Mouse (Mus musculus): Measurements from ENCODE around the gene Bcl3. TPM values are rescaled to one million over a fixed set of nuclear protein-coding genes. Genes with fewer than 3 reads are reported as not detected.

Bcl3 gene
- polyA plus RNA-seq, 1 experiment = 13.0 TPM

DNA sequence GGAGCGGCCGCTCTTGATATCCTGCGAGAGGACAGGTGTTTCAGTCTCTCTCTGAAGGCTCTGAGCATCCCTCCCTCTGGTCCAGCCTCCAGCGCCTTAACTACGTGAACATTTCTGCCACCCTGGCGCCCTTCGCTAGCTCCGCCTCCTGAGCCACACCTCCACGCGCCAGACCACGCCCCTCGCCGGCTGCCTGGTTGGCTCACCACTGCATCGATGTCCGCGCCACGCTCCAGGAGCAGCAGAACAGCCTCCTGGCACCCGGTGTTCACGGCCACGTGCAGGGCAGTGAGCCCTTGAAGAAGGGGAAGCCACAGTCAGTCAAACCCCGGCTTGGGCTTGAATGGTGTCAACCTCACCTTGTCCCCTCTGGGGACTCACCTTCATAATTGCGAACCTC is 11.5 kb downstream of the Bcl3 start:
- TF ChIP-seq CTCF (IDR thresholded peaks at IDR 0.05; ENCODE audit: control insufficient read depth, insufficient read depth, low read length) (no peak), POLR2A (IDR thresholded peaks at IDR 0.05; ENCODE audit: borderline replicate concordance, control insufficient read depth, low read depth, low read length) (no peak)
- 81% methylated on average over 22 of the region's 22 CpGs for WGBS
- Histone ChIP-seq H3K27ac (ENCODE audit: control insufficient read depth, insufficient read depth, low read depth, low read length, poor library complexity) (no peak overlapping the region; the same call in 1 of the 2 replicates), H3K4me3 (replicated peaks; ENCODE audit: control insufficient read depth, low read depth, low read length) (no peak overlapping the region), H3K4me1 (ENCODE audit: control insufficient read depth, insufficient read depth, low read length) (peaks cover 4% of the 10 kb centered on the region)

DNA sequence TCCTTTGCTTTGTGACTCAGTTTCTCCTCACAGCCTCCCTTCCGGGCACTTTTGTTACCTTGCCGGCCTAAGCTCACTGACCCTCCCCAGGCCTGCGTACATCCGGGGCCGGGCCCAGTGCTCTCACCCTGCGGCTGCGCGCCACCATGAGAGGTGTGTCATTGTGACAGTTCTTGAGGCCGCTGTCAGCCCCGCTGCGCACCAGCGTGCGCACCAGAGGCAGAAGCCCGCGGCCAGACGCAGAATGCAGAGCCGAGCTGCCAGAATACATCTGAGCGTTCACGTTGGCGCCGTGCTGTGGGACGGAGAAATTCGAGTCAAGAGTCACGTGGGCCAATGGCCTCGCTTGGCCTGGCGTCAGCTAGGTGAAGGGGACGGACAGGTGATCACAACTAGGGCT is 13.2 kb downstream of the Bcl3 start:
- 92% methylated on average over 27 of the region's 27 CpGs for WGBS
- no peak overlapping the region for H3K27ac ChIP-seq (ENCODE audit: control insufficient read depth, insufficient read depth, low read depth, low read length, poor library complexity)
- no peak overlapping the region for H3K4me3 ChIP-seq (replicated peaks; ENCODE audit: control insufficient read depth, low read depth, low read length)
- TF ChIP-seq CTCF (IDR thresholded peaks at IDR 0.05; ENCODE audit: control insufficient read depth, insufficient read depth, low read length) = no peak
- H3K4me1 ChIP-seq (ENCODE audit: control insufficient read depth, insufficient read depth, low read length) = peaks cover 4% of the 10 kb centered on the region

DNA sequence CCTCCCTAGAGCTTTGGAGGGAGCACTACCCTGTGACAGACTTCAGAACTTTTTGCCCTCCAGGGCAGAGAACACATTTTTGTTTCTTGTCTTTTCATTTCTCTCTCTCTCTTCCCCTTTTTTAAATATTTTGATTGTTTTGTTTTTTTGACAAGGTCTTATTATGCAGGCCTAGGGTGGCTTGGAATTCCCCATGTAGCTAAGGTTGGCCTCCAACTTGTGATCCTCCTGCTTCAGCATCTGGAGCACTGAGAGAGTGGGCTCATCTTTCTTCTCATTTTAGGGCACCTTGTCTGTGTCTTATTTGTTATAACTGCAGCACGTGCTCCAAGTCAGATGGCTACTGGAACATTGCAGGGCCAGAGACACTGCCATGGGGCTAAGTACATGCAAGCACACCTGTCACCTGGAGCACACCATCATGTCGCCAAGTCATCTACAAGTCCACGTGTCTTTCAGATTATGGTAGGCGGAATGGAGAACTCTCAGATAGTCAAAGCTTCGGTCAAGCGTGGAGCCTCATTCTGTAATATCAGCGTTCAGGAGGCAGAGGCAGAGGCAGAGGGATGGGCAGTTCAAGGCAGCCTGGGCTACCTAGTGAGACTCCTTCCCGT is 16.1 kb downstream of the Bcl3 start:
- H3K4me1 ChIP-seq (ENCODE audit: control insufficient read depth, insufficient read depth, low read length) = peaks cover 2% of the 10 kb centered on the region
- H3K4me3 ChIP-seq (replicated peaks; ENCODE audit: control insufficient read depth, low read depth, low read length) = no peak overlapping the region
- 80% methylated on average over 8 of the region's 8 CpGs for WGBS
- peak overlapping the region; percentile 37; the same call in 1 of the 2 replicates for H3K27ac ChIP-seq (ENCODE audit: control insufficient read depth, insufficient read depth, low read depth, low read length, poor library complexity)
- TF ChIP-seq POLR2A (IDR thresholded peaks at IDR 0.05; ENCODE audit: borderline replicate concordance, control insufficient read depth, low read depth, low read length) (no peak), CTCF (IDR thresholded peaks at IDR 0.05; ENCODE audit: control insufficient read depth, insufficient read depth, low read length) (no peak)

DNA sequence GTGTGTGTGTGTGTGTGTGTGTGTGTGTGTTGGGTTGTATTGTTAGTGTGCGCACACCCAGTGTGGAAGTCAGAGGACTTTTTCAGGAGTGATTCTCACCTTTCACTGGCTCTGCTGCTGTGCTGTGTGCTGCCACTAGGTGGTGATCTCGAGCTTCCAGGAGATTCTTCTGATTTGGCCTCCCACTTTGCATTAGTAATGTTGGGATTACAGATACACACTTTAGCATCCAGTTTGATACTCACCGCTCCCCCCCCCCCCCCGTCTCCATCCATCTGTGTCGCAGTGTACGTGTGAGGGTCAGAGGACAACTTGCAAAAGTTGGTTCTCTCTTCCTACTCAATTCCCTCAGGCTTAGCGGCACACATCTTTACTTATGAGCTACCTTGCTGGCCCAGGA is 19.6 kb downstream of the Bcl3 start:
- no peak overlapping the region for H3K27ac ChIP-seq (ENCODE audit: control insufficient read depth, insufficient read depth, low read depth, low read length, poor library complexity)
- no peak overlapping the region for H3K4me3 ChIP-seq (replicated peaks; ENCODE audit: control insufficient read depth, low read depth, low read length)
- peaks cover 2% of the 10 kb centered on the region for H3K4me1 ChIP-seq (ENCODE audit: control insufficient read depth, insufficient read depth, low read length)
- peak; percentile 95 for TF ChIP-seq CTCF (IDR thresholded peaks at IDR 0.05; ENCODE audit: control insufficient read depth, insufficient read depth, low read length)
- no peak for TF ChIP-seq POLR2A (IDR thresholded peaks at IDR 0.05; ENCODE audit: borderline replicate concordance, control insufficient read depth, low read depth, low read length)
- 22% methylated on average over 7 of the region's 7 CpGs for whole genome bisulfite sequencing

DNA sequence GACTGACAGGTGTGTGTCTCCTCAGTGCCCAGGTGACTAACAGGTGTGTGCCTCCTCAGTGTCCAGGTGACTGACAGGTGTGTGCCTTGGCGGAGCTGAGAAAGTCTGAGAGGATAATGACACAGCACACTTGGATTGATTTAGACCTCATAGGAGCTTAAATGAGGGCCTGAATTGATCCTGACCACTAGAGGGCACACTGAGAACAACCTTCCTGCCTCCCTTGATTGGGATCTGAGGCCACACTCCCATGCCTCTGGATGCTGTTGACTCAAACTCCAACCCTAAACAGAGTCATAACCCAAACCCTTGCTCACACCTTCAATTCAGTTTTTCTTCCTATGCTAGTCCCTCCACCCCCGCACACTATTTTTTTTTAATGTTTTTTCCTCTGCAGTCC is 21.8 kb downstream of the Bcl3 start:
- Histone ChIP-seq H3K27ac (ENCODE audit: control insufficient read depth, insufficient read depth, low read depth, low read length, poor library complexity) (no peak overlapping the region), H3K4me3 (replicated peaks; ENCODE audit: control insufficient read depth, low read depth, low read length) (no peak overlapping the region), H3K4me1 (ENCODE audit: control insufficient read depth, insufficient read depth, low read length) (no peaks in the 10 kb centered on the region)
- WGBS = 49% methylated on average over 2 of the region's 2 CpGs
- TF ChIP-seq CTCF (IDR thresholded peaks at IDR 0.05; ENCODE audit: control insufficient read depth, insufficient read depth, low read length) (peak; percentile 72), POLR2A (IDR thresholded peaks at IDR 0.05; ENCODE audit: borderline replicate concordance, control insufficient read depth, low read depth, low read length) (no peak)

DNA sequence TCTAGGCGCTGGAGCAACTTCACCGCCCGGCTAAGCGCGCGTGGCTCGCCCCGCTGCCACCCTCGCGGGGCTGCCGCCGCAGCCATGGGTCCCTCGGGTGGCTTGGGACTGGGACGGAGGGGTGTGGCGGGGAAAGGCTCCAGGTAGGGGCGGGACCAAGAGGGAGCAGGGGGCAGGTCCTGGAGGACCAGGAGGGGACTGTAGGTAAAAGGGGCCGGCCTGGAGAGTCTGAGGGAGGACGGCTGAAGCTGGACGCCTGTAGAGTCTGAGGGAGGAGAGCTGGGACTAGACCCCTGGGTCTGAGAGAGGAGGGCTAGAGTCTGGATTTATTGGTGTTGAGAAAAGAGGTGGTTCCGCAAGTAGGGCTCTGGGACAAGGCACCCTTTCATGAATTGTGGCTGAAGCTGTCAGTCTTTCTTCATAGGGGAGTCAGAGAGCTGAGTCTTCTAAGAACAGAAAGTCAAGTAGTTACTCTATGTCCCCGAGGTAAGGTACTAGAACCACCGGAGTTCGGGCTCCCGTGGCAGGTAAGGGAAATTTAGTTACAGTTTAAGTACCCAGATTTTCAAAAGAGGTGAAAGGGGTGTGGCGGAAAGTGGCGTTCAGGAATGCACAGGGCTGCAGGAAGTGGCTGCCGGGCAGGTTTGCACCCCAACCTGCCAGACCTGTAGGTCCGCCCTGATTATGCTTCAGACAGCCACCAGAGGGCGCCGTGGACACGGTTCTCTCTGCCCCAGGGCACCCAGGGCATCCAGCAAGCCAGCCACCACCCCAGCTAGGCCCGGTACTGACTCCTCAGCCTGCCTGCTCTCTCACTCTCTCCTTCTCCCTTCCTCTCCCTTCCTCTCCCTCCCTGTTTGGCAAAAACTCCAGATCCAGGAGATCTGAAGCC is 25.6 kb downstream of the Bcl3 start, which contains the start of gene Cblc:
Cblc (minus strand) TSS at position 113 of the 892 bp plus-strand sequence.
- 9% methylated on average over 32 of the region's 32 CpGs for WGBS
- TF ChIP-seq CTCF (IDR thresholded peaks at IDR 0.05; ENCODE audit: control insufficient read depth, insufficient read depth, low read length) (peak; percentile 88), POLR2A (IDR thresholded peaks at IDR 0.05; ENCODE audit: borderline replicate concordance, control insufficient read depth, low read depth, low read length) (no peak; the same call in 1 of the 2 replicates)
- no peaks in the 10 kb centered on the region; the same call in 1 of the 2 replicates for H3K4me1 ChIP-seq (ENCODE audit: control insufficient read depth, insufficient read depth, low read length)
- H3K27ac ChIP-seq (ENCODE audit: control insufficient read depth, insufficient read depth, low read depth, low read length, poor library complexity) = no peak within 1 kb of the TSS; the same call in 1 of the 2 replicates
- no peak within 1 kb of the TSS for H3K4me3 ChIP-seq (replicated peaks; ENCODE audit: control insufficient read depth, low read depth, low read length)

DNA sequence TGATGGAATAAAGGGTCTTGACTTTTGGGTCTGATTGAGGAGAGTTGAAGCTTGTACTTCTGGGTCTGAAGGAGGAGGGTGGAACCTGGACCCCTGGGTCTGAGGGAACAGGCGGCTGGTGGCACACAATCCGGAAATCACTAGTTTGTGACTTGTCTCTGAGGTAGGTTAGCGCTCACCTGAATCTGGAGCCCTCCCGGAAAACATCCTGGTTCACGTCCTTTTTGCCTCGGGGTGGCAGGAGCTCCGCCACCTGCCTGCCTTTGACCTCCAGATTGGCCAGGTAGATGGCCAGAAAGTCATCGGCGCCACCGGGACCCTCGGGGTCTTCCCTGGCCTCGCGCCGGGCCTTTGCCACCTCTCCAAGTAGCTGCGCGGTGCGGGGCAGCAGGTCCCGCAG is 26.3 kb downstream of the Bcl3 start:
- Histone ChIP-seq H3K4me3 (replicated peaks; ENCODE audit: control insufficient read depth, low read depth, low read length) (no peak overlapping the region), H3K4me1 (ENCODE audit: control insufficient read depth, insufficient read depth, low read length) (no peaks in the 10 kb centered on the region; the same call in 1 of the 2 replicates), H3K27ac (ENCODE audit: control insufficient read depth, insufficient read depth, low read depth, low read length, poor library complexity) (no peak overlapping the region; the same call in 1 of the 2 replicates)
- no peak for TF ChIP-seq POLR2A (IDR thresholded peaks at IDR 0.05; ENCODE audit: borderline replicate concordance, control insufficient read depth, low read depth, low read length)
- no peak for TF ChIP-seq CTCF (IDR thresholded peaks at IDR 0.05; ENCODE audit: control insufficient read depth, insufficient read depth, low read length)
- 50% methylated on average over 18 of the region's 18 CpGs for WGBS

DNA sequence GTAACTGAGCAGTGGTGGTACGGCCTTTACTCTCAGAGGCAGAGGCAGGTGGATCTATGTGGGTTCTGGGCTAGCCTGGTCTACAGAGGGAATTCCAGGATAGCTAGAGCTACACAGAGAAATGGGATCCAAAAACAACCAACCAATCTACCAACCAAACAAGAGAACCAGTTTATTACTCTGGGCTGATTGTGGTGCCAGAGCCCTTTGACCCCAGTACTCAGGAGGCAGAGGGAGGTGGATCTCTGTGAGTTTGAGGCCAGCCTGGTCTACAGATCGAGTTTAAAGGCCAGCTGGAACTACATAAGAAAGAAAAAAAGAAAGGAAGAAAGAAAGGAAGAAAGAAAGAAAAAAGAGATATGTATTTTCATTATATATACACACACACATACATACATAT is 27.3 kb downstream of the Bcl3 start:
- no peak overlapping the region for H3K4me3 ChIP-seq (replicated peaks; ENCODE audit: control insufficient read depth, low read depth, low read length)
- no peak for TF ChIP-seq POLR2A (IDR thresholded peaks at IDR 0.05; ENCODE audit: borderline replicate concordance, control insufficient read depth, low read depth, low read length)
- no peak for TF ChIP-seq CTCF (IDR thresholded peaks at IDR 0.05; ENCODE audit: control insufficient read depth, insufficient read depth, low read length)
- H3K4me1 ChIP-seq (ENCODE audit: control insufficient read depth, insufficient read depth, low read length) = no peaks in the 10 kb centered on the region; the same call in 1 of the 2 replicates
- no peak overlapping the region for H3K27ac ChIP-seq (ENCODE audit: control insufficient read depth, insufficient read depth, low read depth, low read length, poor library complexity)
- 70% methylated on average over 2 of the region's 2 CpGs for WGBS

Data from bone marrow, adult 2 months (tissue).